Mouse (Mus musculus) brain, embryonic 14.5 days (tissue): ENCODE data around the gene Atxn1.

Experiments used
- CTCF ChIP-seq: fragments of 200-500 bp; IDR thresholded peaks from 2 replicates; pipeline ENCODE4 v1.5.1; 2012; ENCODE audit warnings: inconsistent platforms, mild to moderate bottlenecking, moderate library complexity, borderline replicate concordance; ENCODE audit not compliant: insufficient read depth, insufficient read length; ENCODE audit errors: extremely low read depth
- POLR2A ChIP-seq: fragments of 200-500 bp; IDR thresholded peaks from 2 replicates; pipeline ENCODE4 v1.6.1; 2012; ENCODE audit warnings: mild to moderate bottlenecking, inconsistent platforms, borderline replicate concordance; ENCODE audit not compliant: poor library complexity, insufficient read depth, insufficient read length, severe bottlenecking; ENCODE audit errors: extremely low read depth

DNA sequence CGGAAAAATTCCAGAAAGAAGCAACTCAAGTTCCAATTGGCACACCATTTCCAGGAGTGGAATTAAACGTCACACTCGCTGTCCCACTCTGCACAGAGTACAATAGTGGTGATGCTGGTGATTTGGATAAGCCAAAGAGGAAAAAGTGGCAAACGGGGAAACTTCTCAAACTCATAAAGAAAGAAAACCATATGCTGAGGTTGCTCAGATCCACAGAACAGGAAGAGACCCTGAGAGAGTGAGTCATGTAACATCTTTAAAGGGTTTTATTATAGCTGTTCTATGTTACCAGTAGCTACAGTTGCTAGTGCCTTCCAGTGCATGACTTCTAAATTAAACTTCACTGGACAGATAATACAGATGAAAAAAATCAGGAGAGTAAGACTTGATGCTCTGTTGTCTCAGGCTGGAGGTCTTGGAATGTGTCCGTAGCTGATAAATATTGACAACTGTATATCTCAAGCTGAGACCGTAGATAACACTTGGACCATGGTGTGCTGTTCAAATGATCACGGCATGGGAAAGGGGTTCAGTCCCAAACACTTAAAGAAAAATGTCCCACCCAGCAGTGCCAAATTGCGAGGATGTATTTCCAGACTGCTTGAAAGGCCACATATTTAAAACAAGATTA is 98.1 kb downstream of the Atxn1 start:
- TF ChIP-seq CTCF (no peak), POLR2A (no peak)
